Mouse (Mus musculus) spleen, adult 10 weeks (tissue): Measurements from ENCODE around the gene Slc19a3. TPM values are rescaled to one million over a fixed set of nuclear protein-coding genes. Genes with fewer than 3 reads are reported as not detected.

Source experiments
- polyA plus RNA-seq: library from polyadenylated mRNA; stranded (reverse); fragments of 350-450 nt; fragmentation: Illumina TruSeq; extraction: RNeasy Lipid Tissue Mini Kit (QIAGEN cat#74804); gene quantifications from one replicate; pipeline ENCODE4 v1.2.3, GENCODE M21; 2015; ENCODE audit warnings: low replicate concordance; ENCODE audit not compliant: insufficient read depth

The Slc19a3 gene
- 0.55 TPM for polyA plus RNA-seq

DNA sequence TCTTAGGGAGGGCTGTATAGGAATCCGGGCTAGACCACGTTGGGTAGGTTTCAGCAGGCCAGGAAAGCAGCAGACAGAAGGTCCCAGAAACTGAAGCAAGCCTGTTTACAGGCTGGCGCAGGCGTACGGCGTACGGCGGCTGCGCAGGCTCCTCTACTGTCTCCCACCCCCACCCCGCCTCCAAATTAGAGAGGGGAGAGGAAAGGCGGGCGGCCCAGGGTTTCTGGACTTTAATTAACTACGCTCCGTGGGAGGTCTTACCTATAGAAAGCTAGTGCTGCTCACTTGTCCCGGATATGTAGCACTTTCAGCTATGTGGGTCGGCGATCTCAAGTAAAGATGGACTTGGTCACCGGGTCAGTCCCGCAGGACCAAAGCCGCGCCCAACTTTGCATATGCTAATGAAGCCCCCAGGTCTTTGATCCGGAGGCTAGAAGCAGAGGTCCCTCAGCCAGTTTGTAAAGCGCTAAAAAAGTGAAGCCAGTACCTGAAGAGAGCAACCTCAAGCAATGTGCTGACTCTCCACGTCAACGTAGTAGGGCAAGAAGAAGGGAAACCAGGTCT is at the start of gene Slc19a3:
Gene Slc19a3, minus strand, starts transcription at position 340 of the 564 bp plus-strand sequence.

DNA sequence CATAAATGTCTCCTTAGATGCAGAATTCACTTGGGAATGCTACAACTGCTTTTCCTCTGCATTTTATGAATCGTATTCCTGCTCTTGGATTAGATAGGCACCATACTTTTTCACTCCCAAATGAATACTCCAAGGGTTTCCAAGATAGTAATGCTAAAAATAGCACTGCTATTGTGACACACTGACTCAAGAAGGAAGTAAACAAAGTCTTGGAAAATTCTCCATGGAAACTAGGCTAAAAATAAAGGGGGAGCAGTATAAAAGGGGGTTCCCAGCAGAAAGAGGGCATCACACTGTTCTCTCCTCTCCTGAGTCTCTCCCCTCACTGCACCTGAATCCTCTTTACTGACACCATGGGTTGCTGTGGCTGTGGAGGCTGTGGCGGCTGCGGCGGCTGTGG is 22.4 kb upstream of the Slc19a3 start, which contains the start of gene Krtap28-13:
Gene Krtap28-13, plus strand, starts transcription at position 288 of the 400 bp plus-strand sequence.

DNA sequence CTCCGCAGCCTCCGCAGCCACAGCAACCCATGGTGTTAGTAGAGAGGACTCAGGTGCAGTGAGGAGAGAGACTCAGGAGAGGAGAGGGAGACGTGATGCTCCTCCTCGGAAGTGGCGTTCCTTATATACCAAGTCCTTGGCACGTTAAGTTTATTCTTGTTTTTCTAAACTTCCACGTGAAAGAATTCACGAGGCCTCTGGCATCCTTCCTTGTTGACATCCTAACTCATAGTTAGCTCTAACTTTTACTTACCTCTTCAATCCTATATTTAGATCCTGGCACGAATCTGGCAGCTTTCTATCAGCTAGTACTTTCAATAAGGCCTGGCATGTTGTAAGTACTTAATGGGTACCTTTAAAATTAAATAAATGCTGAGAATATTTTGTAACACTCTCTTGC is 21.0 kb upstream of the Slc19a3 start, which contains the start of gene A030005K14Rik:
Gene A030005K14Rik, minus strand, starts transcription at position 101 of the 400 bp plus-strand sequence.

DNA sequence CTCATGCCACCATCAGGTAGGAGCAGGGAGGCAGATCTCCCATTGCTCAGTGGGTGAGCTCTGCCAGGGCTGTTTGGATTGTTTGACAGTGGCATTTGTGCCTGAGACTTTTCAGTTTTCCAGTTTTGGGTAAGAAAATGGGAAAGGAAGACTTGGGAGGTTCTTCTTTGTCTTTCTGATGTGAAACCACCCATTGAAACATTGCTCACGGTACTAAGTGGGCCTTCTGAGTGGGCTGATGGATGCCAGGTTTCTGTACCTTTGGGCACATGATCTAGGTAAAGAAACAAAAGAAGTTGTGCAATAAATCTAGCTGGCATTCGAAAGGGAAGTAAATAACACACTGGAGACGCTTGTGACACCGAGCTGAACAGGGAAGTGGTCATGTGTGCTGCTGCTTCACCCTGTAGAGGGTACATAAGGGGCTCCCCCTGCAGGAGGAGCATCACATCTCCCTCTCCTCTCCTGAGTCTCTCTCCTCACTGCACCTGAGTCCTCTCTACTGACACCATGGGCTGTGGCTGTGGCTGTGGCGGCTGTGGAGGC is 6.7 kb upstream of the Slc19a3 start, which contains the start of gene Gm47969:
Gene Gm47969, plus strand, starts transcription at position 51 of the 546 bp plus-strand sequence.

DNA sequence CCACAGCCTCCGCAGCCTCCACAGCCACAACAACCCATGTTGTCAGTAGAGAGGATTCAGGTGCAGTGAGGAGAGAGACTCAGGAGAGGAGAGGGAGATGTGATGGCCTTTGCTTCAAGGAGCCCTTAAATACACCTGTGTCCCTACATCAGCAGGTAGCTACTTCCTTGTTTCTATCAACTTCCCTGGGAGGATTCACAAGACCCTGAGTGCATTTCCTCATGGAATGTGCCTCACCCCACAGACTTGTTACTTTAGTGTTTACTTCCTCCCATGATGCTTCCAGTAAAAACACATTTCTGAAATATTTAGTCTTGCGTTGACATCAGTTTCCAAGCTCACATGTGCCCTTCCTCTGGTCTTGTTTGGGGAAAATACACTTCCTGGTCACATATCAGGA is 4.1 kb upstream of the Slc19a3 start, which contains the start of gene Krtap28-10:
Gene Krtap28-10, minus strand, starts transcription at position 101 of the 400 bp plus-strand sequence.

DNA sequence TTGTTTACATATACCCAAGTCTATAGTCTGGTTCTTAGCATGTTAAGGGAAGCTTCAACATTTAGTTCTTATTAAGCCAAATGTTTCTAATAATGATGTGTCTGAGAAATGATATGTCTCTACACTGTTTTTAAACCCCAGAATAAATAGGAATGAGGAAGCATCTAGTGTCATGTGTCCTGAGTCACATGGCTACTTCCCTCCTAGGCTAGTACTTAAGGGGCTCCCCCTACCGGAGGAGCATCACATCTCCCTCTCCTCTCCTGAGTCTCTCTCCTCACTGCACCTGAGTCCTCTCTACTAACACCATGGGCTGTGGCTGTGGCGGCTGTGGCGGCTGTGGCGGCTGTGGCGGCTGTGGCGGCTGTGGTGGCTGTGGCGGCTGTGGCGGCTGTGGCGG is 37.9 kb downstream of the Slc19a3 start, which contains the start of gene Gm47959:
Gene Gm47959, plus strand, starts transcription at position 243 of the 400 bp plus-strand sequence.

Other genes starting within 250 kb of the Slc19a3 start
- gene Agfg1, start 199.0 kb downstream of the Slc19a3 start, polyA plus RNA-seq, result 64.2 TPM
- 0.88 TPM for gene A030005L19Rik, start 125.1 kb downstream of the Slc19a3 start, polyA plus RNA-seq
- not detected for gene A030014E15Rik, start 113.5 kb downstream of the Slc19a3 start, polyA plus RNA-seq
- gene Gm6217, start 107.0 kb downstream of the Slc19a3 start, polyA plus RNA-seq, result not detected
- not detected for gene A030003K21Rik, start 95.1 kb downstream of the Slc19a3 start, polyA plus RNA-seq
- gene Gm7544, start 82.4 kb downstream of the Slc19a3 start, polyA plus RNA-seq, result not detected
- not detected for gene Gm47955, start 78.2 kb downstream of the Slc19a3 start, polyA plus RNA-seq
- gene Gm47959, start 37.9 kb downstream of the Slc19a3 start, polyA plus RNA-seq, result not detected
- gene Krtap28-10, start 4.0 kb upstream of the Slc19a3 start, polyA plus RNA-seq, result not detected
- not detected for gene Gm47969, start 6.5 kb upstream of the Slc19a3 start, polyA plus RNA-seq
- not detected for gene A030005K14Rik, start 20.9 kb upstream of the Slc19a3 start, polyA plus RNA-seq
- gene Krtap28-13, start 22.5 kb upstream of the Slc19a3 start, polyA plus RNA-seq, result not detected
- not detected for gene Ccl20, start 78.3 kb upstream of the Slc19a3 start, polyA plus RNA-seq
- not detected for gene Daw1, start 121.3 kb upstream of the Slc19a3 start, polyA plus RNA-seq